Mouse (Mus musculus) ovary, adult 2 months (tissue): ENCODE data around the gene Arl8a. TPM values are rescaled to one million over a fixed set of nuclear protein-coding genes. Genes with fewer than 3 reads are reported as not detected.

Experiments
- polyA plus RNA-seq: library from polyadenylated mRNA; depleted of rRNA; stranded (reverse); fragments of >200 nt; gene quantifications from 2 replicates; pipeline ENCODE4 v1.2.3, GENCODE M21; 2012; rRNA removed

Arl8a gene
- polyA plus RNA-seq = 61.2 and 73.1 TPM in 2 replicates

DNA sequence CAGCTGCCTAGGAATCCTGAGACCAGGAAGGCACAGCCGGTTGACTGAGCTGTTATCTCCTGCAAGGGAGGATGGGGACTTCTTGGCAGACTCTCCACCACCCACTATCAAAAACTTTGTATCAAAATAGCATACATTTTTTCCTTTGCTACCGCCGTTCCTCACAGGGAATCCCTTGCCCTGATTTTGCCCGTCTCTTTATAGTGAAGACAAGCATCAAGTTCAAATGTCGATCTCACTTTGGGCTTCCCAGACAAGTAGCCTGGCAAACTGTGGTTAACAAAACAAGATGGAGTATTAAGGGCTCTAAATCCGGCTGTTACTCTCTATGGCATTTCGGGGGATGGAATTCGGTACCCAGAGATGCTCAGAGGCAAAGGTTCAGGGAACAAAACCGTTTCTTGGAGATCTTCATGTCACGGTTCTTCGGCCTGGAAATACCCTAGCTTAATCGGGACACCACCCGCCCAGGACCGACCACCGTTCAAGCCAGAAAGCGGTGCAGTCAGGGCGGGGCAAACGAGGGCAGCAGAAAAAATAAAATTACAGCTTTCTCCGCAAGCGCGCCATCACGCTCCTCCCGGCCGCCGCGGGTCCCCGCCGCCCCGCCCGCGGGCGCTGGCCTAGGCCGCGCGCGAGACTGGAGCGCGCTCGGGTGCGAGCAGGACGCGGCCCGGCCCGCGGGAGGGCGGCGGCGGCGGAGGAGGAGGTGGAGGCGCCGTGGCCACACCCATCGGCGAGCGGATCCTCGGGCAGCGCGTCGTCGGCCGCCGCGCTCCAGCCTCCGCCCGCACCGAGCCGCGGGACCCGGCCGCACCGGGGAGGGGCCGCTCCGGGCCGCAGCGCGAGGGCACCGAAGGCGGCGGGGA lies at the start of gene Arl8a:
Arl8a (plus strand) TSS at position 748 of the 869 bp plus-strand sequence.

DNA sequence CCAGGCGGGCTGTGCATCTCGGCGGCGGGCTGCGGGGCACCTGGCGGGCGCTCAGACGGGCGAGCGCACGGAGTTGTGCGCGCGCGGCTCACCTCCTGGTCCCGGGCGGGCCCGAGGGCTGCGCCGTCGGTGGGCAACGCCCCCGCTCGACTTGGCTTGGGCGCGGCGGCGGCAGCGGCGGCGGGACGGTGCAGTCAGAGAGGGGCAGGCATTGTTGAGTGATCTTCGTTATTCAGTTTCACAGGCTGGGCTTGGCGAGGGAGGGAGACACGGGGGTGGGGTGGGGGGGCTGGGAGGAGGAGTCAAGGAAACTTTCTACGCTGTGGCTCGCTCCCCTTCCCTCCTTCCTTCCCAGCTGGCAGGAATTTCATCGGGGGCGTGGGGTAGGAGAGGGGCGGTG lies 41.5 kb upstream of the Arl8a start, which contains the start of gene Lgr6:
Lgr6 (minus strand) TSS at position 153 of the 400 bp plus-strand sequence.

DNA sequence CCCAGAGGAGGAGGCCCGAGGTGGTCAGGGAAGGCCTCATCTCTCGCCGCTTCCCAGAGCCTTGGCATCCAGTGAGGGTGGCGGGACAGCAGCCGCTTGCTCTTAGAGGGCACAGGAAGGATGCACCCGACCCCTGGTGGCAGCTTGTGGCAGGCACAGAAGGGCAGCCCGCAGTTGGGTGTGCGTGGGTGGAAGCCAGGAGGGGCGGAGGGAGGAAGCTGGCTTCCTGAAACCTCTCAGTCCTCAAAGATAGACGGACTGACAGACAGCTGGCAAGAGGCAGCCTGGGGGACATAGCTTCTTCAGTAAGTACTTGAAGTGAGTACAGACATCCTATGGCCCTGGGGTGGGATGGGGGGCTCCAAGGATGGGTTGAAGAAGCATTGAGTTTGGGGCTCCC lies 14.2 kb upstream of the Arl8a start, which contains the start of gene Ptpn7:
Ptpn7 (plus strand) TSS at position 228 of the 400 bp plus-strand sequence.

GRCm38 (mm10) chr1:135167435-135167834 lies 20.8 kb downstream of the Arl8a start, which contains the start of gene Gpr37l1:
Gene Gpr37l1, minus strand, starts transcription at chr1:135167681.

Other genes with a start within 250 kb of the Arl8a start
- gene Ppp1r12b, start 190.9 kb upstream of the Arl8a start, polyA plus RNA-seq = 20.0 and 28.4 TPM in 2 replicates
- 3.4 and 5.6 TPM in 2 replicates for gene Ube2t, start 184.3 kb upstream of the Arl8a start, polyA plus RNA-seq
- 16.8 and 43.1 TPM in 2 replicates for gene Lgr6, start 41.5 kb upstream of the Arl8a start, polyA plus RNA-seq
- 2.6 and 3.0 TPM in 2 replicates for gene Ptpn7, start 14.1 kb upstream of the Arl8a start, polyA plus RNA-seq
- gene Gpr37l1, start 20.9 kb downstream of the Arl8a start, polyA plus RNA-seq = 0.51 and 0.75 TPM in 2 replicates
- gene Elf3, start 111.7 kb downstream of the Arl8a start, polyA plus RNA-seq = 30.0 and 44.9 TPM in 2 replicates
- gene Rnpep, start 137.3 kb downstream of the Arl8a start, polyA plus RNA-seq = 37.2 and 60.2 TPM in 2 replicates
- 38.9 and 47.8 TPM in 2 replicates for gene Timm17a, start 167.0 kb downstream of the Arl8a start, polyA plus RNA-seq
- gene Lmod1, start 178.0 kb downstream of the Arl8a start, polyA plus RNA-seq = 28.7 and 41.9 TPM in 2 replicates
- gene Shisa4, start 228.4 kb downstream of the Arl8a start, polyA plus RNA-seq = 44.5 and 51.2 TPM in 2 replicates